Mouse (Mus musculus) erythroblast, adult 5-6 weeks (primary cell): ENCODE data around the gene Olfr1425. TPM values are rescaled to one million over a fixed set of nuclear protein-coding genes. Genes with fewer than 3 reads are reported as not detected.
"Not testable (repeated sequence)": the region's sequence is repeated elsewhere in the genome, so short reads cannot be mapped to it uniquely, and the experiment has no call there.

Experiments used
- ATAC-seq: replicated peaks from 2 replicates; pipeline ENCODE4 v1.8.0; 2016; ENCODE audit warnings: moderate number of reproducible peaks, mild to moderate bottlenecking, moderate TSS enrichment, inconsistent platforms; ENCODE audit not compliant: poor library complexity, low FRiP score, severe bottlenecking
- total RNA-seq, 2 experiments: library from RNA; stranded (forward) in 1 of 2; stranded (reverse) in 1 of 2; fragments of 150-400 nt in 1 of 2; fragments of 200-764, 138-1000 nt in 1 of 2; gene quantifications; 2 replicates each; pipeline versions ENCODE4 v1.2.3 to v1.2.4; 2015 to 2017; ENCODE audit warnings: low replicate concordance in 2 of 2

The Olfr1425 gene
- total RNA-seq (2015; ENCODE audit: low replicate concordance) (not detected in 2 replicates), total RNA-seq (2017; ENCODE audit: low replicate concordance) (not detected in 2 replicates)

GRCm38 (mm10) chr19:12077631-12078030, at the start of gene Olfr1425:
Olfr1425 (minus strand) TSS chr19:12077731.
- not testable (repeated sequence) for ATAC-seq

- ATAC-seq: no peak
Observed at GRCm38 (mm10) chr19:12123103-12123502, 45.6 kb upstream of the Olfr1425 start, which contains the start of gene Olfr76. Olfr76 (minus strand) TSS chr19:12123203.

GRCm38 (mm10) chr19:12116464-12116863, 38.9 kb upstream of the Olfr1425 start:
- no peak for ATAC-seq

- no peak for ATAC-seq
Observed at GRCm38 (mm10) chr19:12115797-12116196, 38.3 kb upstream of the Olfr1425 start, which contains the start of gene Olfr1428. Olfr1428 (minus strand) TSS chr19:12115897.

- no peak for ATAC-seq
Observed at GRCm38 (mm10) chr19:12113807-12114206, 36.3 kb upstream of the Olfr1425 start.

- ATAC-seq: no peak
Observed at GRCm38 (mm10) chr19:12104541-12104940, 27.0 kb upstream of the Olfr1425 start.

GRCm38 (mm10) chr19:12103234-12103633, 25.7 kb upstream of the Olfr1425 start, which contains the start of gene Olfr1427:
Olfr1427 (minus strand) TSS chr19:12103334.
- no peak for ATAC-seq

- ATAC-seq: no peak
Observed at GRCm38 (mm10) chr19:12091913-12092312, 14.4 kb upstream of the Olfr1425 start, which contains the start of gene Olfr1426. Olfr1426 (minus strand) TSS chr19:12092013.

GRCm38 (mm10) chr19:12069546-12069945, 8.0 kb downstream of the Olfr1425 start:
- ATAC-seq: not testable (repeated sequence)

GRCm38 (mm10) chr19:12067806-12068205, 9.7 kb downstream of the Olfr1425 start:
- ATAC-seq: not testable (repeated sequence)

- ATAC-seq: not testable (repeated sequence)
Observed at GRCm38 (mm10) chr19:12062582-12062981, 14.9 kb downstream of the Olfr1425 start, which contains the start of gene Olfr1424. Olfr1424 (minus strand) TSS chr19:12062682.

- ATAC-seq: no peak
Observed at GRCm38 (mm10) chr19:12043163-12043562, 34.4 kb downstream of the Olfr1425 start.

GRCm38 (mm10) chr19:12041217-12041616, 36.3 kb downstream of the Olfr1425 start, which contains the start of gene Olfr1423:
Olfr1423 (minus strand) TSS chr19:12041317.
- ATAC-seq: no peak

- ATAC-seq: no peak
Observed at GRCm38 (mm10) chr19:12037727-12038126, 39.8 kb downstream of the Olfr1425 start.

GRCm38 (mm10) chr19:12026606-12027005, 50.9 kb downstream of the Olfr1425 start:
- no peak for ATAC-seq

GRCm38 (mm10) chr19:12025333-12025732, 52.2 kb downstream of the Olfr1425 start:
- no peak for ATAC-seq

- no peak for ATAC-seq
Observed at GRCm38 (mm10) chr19:12024149-12024548, 53.4 kb downstream of the Olfr1425 start.

Other genes starting within 250 kb of the Olfr1425 start
- gene Olfr1417, start 238.5 kb downstream of the Olfr1425 start, total RNA-seq (2015; ENCODE audit: low replicate concordance): not detected in 2 replicates
- gene Olfr1417, start 238.5 kb downstream of the Olfr1425 start, total RNA-seq (2017; ENCODE audit: low replicate concordance): not detected in 2 replicates
- not detected in 2 replicates for gene Olfr1418, start 216.7 kb downstream of the Olfr1425 start, total RNA-seq (2015; ENCODE audit: low replicate concordance)
- not detected in 2 replicates for gene Olfr1418, start 216.7 kb downstream of the Olfr1425 start, total RNA-seq (2017; ENCODE audit: low replicate concordance)
- not detected in 2 replicates for gene Olfr1419, start 202.6 kb downstream of the Olfr1425 start, total RNA-seq (2015; ENCODE audit: low replicate concordance)
- not detected in 2 replicates for gene Olfr1419, start 202.6 kb downstream of the Olfr1425 start, total RNA-seq (2017; ENCODE audit: low replicate concordance)
- not detected in 2 replicates for gene Olfr1420, start 191.2 kb downstream of the Olfr1425 start, total RNA-seq (2015; ENCODE audit: low replicate concordance)
- gene Olfr1420, start 191.2 kb downstream of the Olfr1425 start, total RNA-seq (2017; ENCODE audit: low replicate concordance): not detected in 2 replicates
- 8.5 and 8.8 TPM in 2 replicates for gene Patl1, start 165.3 kb downstream of the Olfr1425 start, total RNA-seq (2015; ENCODE audit: low replicate concordance)
- gene Patl1, start 165.3 kb downstream of the Olfr1425 start, total RNA-seq (2017; ENCODE audit: low replicate concordance): 2.4 and 3.9 TPM in 2 replicates
- 7.1 and 10.6 TPM in 2 replicates for gene Osbp, start 111.8 kb downstream of the Olfr1425 start, total RNA-seq (2015; ENCODE audit: low replicate concordance)
- 12.7 and 14.8 TPM in 2 replicates for gene Osbp, start 111.8 kb downstream of the Olfr1425 start, total RNA-seq (2017; ENCODE audit: low replicate concordance)
- not detected in 2 replicates for gene Olfr1423, start 36.4 kb downstream of the Olfr1425 start, total RNA-seq (2015; ENCODE audit: low replicate concordance)
- gene Olfr1423, start 36.4 kb downstream of the Olfr1425 start, total RNA-seq (2017; ENCODE audit: low replicate concordance): not detected in 2 replicates
- not detected in 2 replicates for gene Olfr1424, start 15.0 kb downstream of the Olfr1425 start, total RNA-seq (2015; ENCODE audit: low replicate concordance)
- gene Olfr1424, start 15.0 kb downstream of the Olfr1425 start, total RNA-seq (2017; ENCODE audit: low replicate concordance): not detected in 2 replicates
- not detected in 2 replicates for gene Olfr1426, start 14.3 kb upstream of the Olfr1425 start, total RNA-seq (2015; ENCODE audit: low replicate concordance)
- gene Olfr1426, start 14.3 kb upstream of the Olfr1425 start, total RNA-seq (2017; ENCODE audit: low replicate concordance): not detected in 2 replicates
- gene Olfr1427, start 25.6 kb upstream of the Olfr1425 start, total RNA-seq (2015; ENCODE audit: low replicate concordance): not detected in 2 replicates
- gene Olfr1427, start 25.6 kb upstream of the Olfr1425 start, total RNA-seq (2017; ENCODE audit: low replicate concordance): not detected in 2 replicates
- not detected in 2 replicates for gene Olfr1428, start 38.2 kb upstream of the Olfr1425 start, total RNA-seq (2015; ENCODE audit: low replicate concordance)
- not detected in 2 replicates for gene Olfr1428, start 38.2 kb upstream of the Olfr1425 start, total RNA-seq (2017; ENCODE audit: low replicate concordance)
- not detected in 2 replicates for gene Olfr76, start 45.5 kb upstream of the Olfr1425 start, total RNA-seq (2015; ENCODE audit: low replicate concordance)
- not detected in 2 replicates for gene Olfr76, start 45.5 kb upstream of the Olfr1425 start, total RNA-seq (2017; ENCODE audit: low replicate concordance)
- gene Olfr1555-ps1, start 92.4 kb upstream of the Olfr1425 start, total RNA-seq (2015; ENCODE audit: low replicate concordance): not detected in 2 replicates
- gene Olfr1555-ps1, start 92.4 kb upstream of the Olfr1425 start, total RNA-seq (2017; ENCODE audit: low replicate concordance): not detected in 2 replicates
- not detected in 2 replicates for gene Olfr1431, start 122.9 kb upstream of the Olfr1425 start, total RNA-seq (2015; ENCODE audit: low replicate concordance)
- gene Olfr1431, start 122.9 kb upstream of the Olfr1425 start, total RNA-seq (2017; ENCODE audit: low replicate concordance): 0.60 TPM in 1 of 2 replicates, not detected in the other
- not detected in 2 replicates for gene Olfr1432, start 154.9 kb upstream of the Olfr1425 start, total RNA-seq (2015; ENCODE audit: low replicate concordance)
- gene Olfr1432, start 154.9 kb upstream of the Olfr1425 start, total RNA-seq (2017; ENCODE audit: low replicate concordance): not detected in 2 replicates
- not detected in 2 replicates for gene Olfr262, start 163.9 kb upstream of the Olfr1425 start, total RNA-seq (2015; ENCODE audit: low replicate concordance)
- gene Olfr262, start 163.9 kb upstream of the Olfr1425 start, total RNA-seq (2017; ENCODE audit: low replicate concordance): 0.98 TPM in 1 of 2 replicates, not detected in the other
- not detected in 2 replicates for gene Olfr235, start 183.3 kb upstream of the Olfr1425 start, total RNA-seq (2015; ENCODE audit: low replicate concordance)
- not detected in 2 replicates for gene Olfr235, start 183.3 kb upstream of the Olfr1425 start, total RNA-seq (2017; ENCODE audit: low replicate concordance)
- gene Olfr1434, start 202.1 kb upstream of the Olfr1425 start, total RNA-seq (2015; ENCODE audit: low replicate concordance): not detected in 2 replicates
- gene Olfr1434, start 202.1 kb upstream of the Olfr1425 start, total RNA-seq (2017; ENCODE audit: low replicate concordance): not detected in 2 replicates
- not detected in 2 replicates for gene Olfr1436, start 221.4 kb upstream of the Olfr1425 start, total RNA-seq (2015; ENCODE audit: low replicate concordance)
- gene Olfr1436, start 221.4 kb upstream of the Olfr1425 start, total RNA-seq (2017; ENCODE audit: low replicate concordance): not detected in 2 replicates
- gene Olfr1437, start 247.4 kb upstream of the Olfr1425 start, total RNA-seq (2015; ENCODE audit: low replicate concordance): not detected in 2 replicates
- not detected in 2 replicates for gene Olfr1437, start 247.4 kb upstream of the Olfr1425 start, total RNA-seq (2017; ENCODE audit: low replicate concordance)